Mouse (Mus musculus): ENCODE measurements around the gene Zbtb9. TPM values are rescaled to one million over a fixed set of nuclear protein-coding genes. Genes with fewer than 3 reads are reported as not detected.
A peak's percentile ranks its signal among the peaks of the same experiment; 100 is the strongest.

Zbtb9 gene
- total RNA-seq, 2 experiments from 2014 or later, result 14.8 to 15.7 TPM

GRCm38 (mm10) chr17:27012909-27013308 lies 39.9 kb downstream of the Zbtb9 start:
- Histone ChIP-seq H3K4me3 (no peak overlapping the region), H3K27ac (peak overlapping the region; percentile 65)
- peak; percentile 31 to 42 for DNase-seq (ENCODE audit: low spot score in 2 of 2)
- TF ChIP-seq CTCF (conservative IDR thresholded peaks at IDR 0.05), result no peak

- H3K27ac ChIP-seq, result peak overlapping the region; percentile 97
- DNase-seq (ENCODE audit: low spot score in 2 of 2), result peak; percentile 82 to 84
- no peak for TF ChIP-seq CTCF (conservative IDR thresholded peaks at IDR 0.05)
- peak overlapping the region; percentile 66 for H3K4me3 ChIP-seq
These were observed 44.9 kb downstream of the Zbtb9 start for GRCm38 (mm10) chr17:27017564-27018499.

- DNase-seq (ENCODE audit: low spot score in 2 of 2), result peak in 1 of 2 experiments; percentile 23
- Histone ChIP-seq H3K4me3 (peak overlapping the region; percentile 66), H3K27ac (peak overlapping the region; percentile 97)
- no peak for TF ChIP-seq CTCF (conservative IDR thresholded peaks at IDR 0.05)
These were observed 45.7 kb downstream of the Zbtb9 start for GRCm38 (mm10) chr17:27018555-27019196.

- Histone ChIP-seq H3K27ac (no peak overlapping the region), H3K4me3 (no peak overlapping the region)
- no peak for DNase-seq (ENCODE audit: low spot score in 2 of 2)
- TF ChIP-seq CTCF (conservative IDR thresholded peaks at IDR 0.05), result no peak
These were observed 48.1 kb downstream of the Zbtb9 start for GRCm38 (mm10) chr17:27021076-27021475.

GRCm38 (mm10) chr17:27021736-27022135 lies 48.8 kb downstream of the Zbtb9 start:
- Histone ChIP-seq H3K4me3 (no peak overlapping the region), H3K27ac (no peak overlapping the region)
- DNase-seq (ENCODE audit: low spot score in 2 of 2), result no peak
- no peak for TF ChIP-seq CTCF (conservative IDR thresholded peaks at IDR 0.05)

GRCm38 (mm10) chr17:27023342-27023741 lies 50.4 kb downstream of the Zbtb9 start:
- TF ChIP-seq CTCF (conservative IDR thresholded peaks at IDR 0.05), result no peak
- Histone ChIP-seq H3K4me3 (no peak overlapping the region), H3K27ac (0 out of 2 replicates have a peak overlapping the region, but pooled peaks have one; percentile 39)
- DNase-seq (ENCODE audit: low spot score in 2 of 2), result no peak

GRCm38 (mm10) chr17:27025326-27025902 lies 52.4 kb downstream of the Zbtb9 start:
- H3K4me3 ChIP-seq, result no peak overlapping the region
- no peak overlapping the region for H3K27ac ChIP-seq
- DNase-seq (ENCODE audit: low spot score in 2 of 2), result no peak
- no peak for TF ChIP-seq CTCF (conservative IDR thresholded peaks at IDR 0.05)

- no peak for DNase-seq (ENCODE audit: low spot score in 2 of 2)
- no peak for TF ChIP-seq CTCF (conservative IDR thresholded peaks at IDR 0.05)
- Histone ChIP-seq H3K4me3 (no peak overlapping the region), H3K27ac (no peak overlapping the region)
These were observed 53.0 kb downstream of the Zbtb9 start for GRCm38 (mm10) chr17:27025951-27026350.

- no peak for TF ChIP-seq CTCF (conservative IDR thresholded peaks at IDR 0.05)
- no peak for DNase-seq (ENCODE audit: low spot score in 2 of 2)
- Histone ChIP-seq H3K4me3 (peak overlapping the region; percentile 97), H3K27ac (peak overlapping the region; percentile 97)
These were observed 54.7 kb downstream of the Zbtb9 start for GRCm38 (mm10) chr17:27027460-27028283.

GRCm38 (mm10) chr17:27028284-27028795 lies 55.4 kb downstream of the Zbtb9 start:
- H3K27ac ChIP-seq, result peak overlapping the region; percentile 97
- DNase-seq (ENCODE audit: low spot score in 2 of 2), result peak; percentile 89 to 90
- H3K4me3 ChIP-seq, result peak overlapping the region; percentile 97
- peak; percentile 95 for TF ChIP-seq CTCF (conservative IDR thresholded peaks at IDR 0.05)

GRCm38 (mm10) chr17:27028909-27029308 lies 55.9 kb downstream of the Zbtb9 start, which contains the start of gene Bak1:
Gene Bak1 (minus strand): TSS chr17:27029009.
- H3K27ac ChIP-seq, result peak within 1 kb of the TSS; percentile 97
- H3K4me3 ChIP-seq, result peak within 1 kb of the TSS; percentile 97
- no peak for DNase-seq (ENCODE audit: low spot score in 2 of 2)
- no peak for TF ChIP-seq CTCF (conservative IDR thresholded peaks at IDR 0.05)

- TF ChIP-seq CTCF (conservative IDR thresholded peaks at IDR 0.05), result no peak
- Histone ChIP-seq H3K27ac (no peak overlapping the region), H3K4me3 (no peak overlapping the region)
- DNase-seq (ENCODE audit: low spot score in 2 of 2), result no peak
These were observed 56.5 kb downstream of the Zbtb9 start for GRCm38 (mm10) chr17:27029431-27029830.
